Mouse (Mus musculus) kidney, embryonic 15.5 days (tissue): ENCODE data around the gene Brms1l. TPM values are rescaled to one million over a fixed set of nuclear protein-coding genes. Genes with fewer than 3 reads are reported as not detected.

Experiments used
- ATAC-seq: fragments of 200-750 bp; cut with Nextera tagmentation; replicated peaks from 2 replicates; pipeline ENCODE4 v1.8.0; 2017; ENCODE audit warnings: moderate TSS enrichment; ENCODE audit not compliant: low FRiP score
- H3K27ac ChIP-seq: fragments of 300-500 bp; sonication (generic); 2 replicates; pipeline ENCODE4 v1.5.1; 2015; ENCODE audit warnings: mild to moderate bottlenecking, inconsistent platforms
- H3K27me3 ChIP-seq: fragments of 300-500 bp; sonication (generic); 2 replicates; pipeline ENCODE4 v1.6.1; 2015; ENCODE audit warnings: inconsistent platforms
- H3K36me3 ChIP-seq: fragments of 300-500 bp; sonication (generic); 2 replicates; pipeline ENCODE4 v1.6.1; 2015; ENCODE audit warnings: inconsistent platforms
- H3K4me1 ChIP-seq: fragments of 300-500 bp; sonication (generic); 2 replicates; pipeline ENCODE4 v1.6.1; 2015; ENCODE audit warnings: inconsistent platforms
- H3K4me2 ChIP-seq: fragments of 300-500 bp; sonication (generic); 2 replicates; pipeline ENCODE4 v1.6.1; 2015; ENCODE audit warnings: moderate library complexity, mild to moderate bottlenecking, inconsistent platforms
- H3K4me3 ChIP-seq: fragments of 300-500 bp; sonication (generic); replicated peaks from 2 replicates; pipeline ENCODE4 v1.5.1; 2015; ENCODE audit warnings: mild to moderate bottlenecking, inconsistent platforms
- H3K9ac ChIP-seq: fragments of 300-500 bp; sonication (generic); 2 replicates; pipeline ENCODE4 v1.6.1; 2015; ENCODE audit warnings: mild to moderate bottlenecking, inconsistent platforms
- H3K9me3 ChIP-seq: fragments of 300-500 bp; sonication (generic); replicated peaks from 2 replicates; pipeline ENCODE4 v1.6.1; 2016; ENCODE audit warnings: inconsistent platforms
- WGBS: fragments of 180-500 bp; shearing (Covaris S2); methylation state at CpG from one replicate; pipeline ENCODE4 v1.1.7; 2015; ENCODE audit warnings: mixed read lengths; 5-methylcytosine and 5-hydroxymethylcytosine counted together
- microRNA-seq: library from miRNA; unstranded; fragments of <30 nt; microRNA quantifications from one replicate; pipeline ENCODE4, GENCODE M21; 2016
- polyA plus RNA-seq: library from polyadenylated mRNA; unstranded; fragments of >200 nt; fragmentation: Nextera tagmentation; extraction: Ambion mirVana; gene quantifications from 2 replicates; pipeline ENCODE4 v1.2.1, GENCODE M21; 2015

The Brms1l gene
- polyA plus RNA-seq, 1 experiment from 2014 or later, result 38.0 TPM

DNA sequence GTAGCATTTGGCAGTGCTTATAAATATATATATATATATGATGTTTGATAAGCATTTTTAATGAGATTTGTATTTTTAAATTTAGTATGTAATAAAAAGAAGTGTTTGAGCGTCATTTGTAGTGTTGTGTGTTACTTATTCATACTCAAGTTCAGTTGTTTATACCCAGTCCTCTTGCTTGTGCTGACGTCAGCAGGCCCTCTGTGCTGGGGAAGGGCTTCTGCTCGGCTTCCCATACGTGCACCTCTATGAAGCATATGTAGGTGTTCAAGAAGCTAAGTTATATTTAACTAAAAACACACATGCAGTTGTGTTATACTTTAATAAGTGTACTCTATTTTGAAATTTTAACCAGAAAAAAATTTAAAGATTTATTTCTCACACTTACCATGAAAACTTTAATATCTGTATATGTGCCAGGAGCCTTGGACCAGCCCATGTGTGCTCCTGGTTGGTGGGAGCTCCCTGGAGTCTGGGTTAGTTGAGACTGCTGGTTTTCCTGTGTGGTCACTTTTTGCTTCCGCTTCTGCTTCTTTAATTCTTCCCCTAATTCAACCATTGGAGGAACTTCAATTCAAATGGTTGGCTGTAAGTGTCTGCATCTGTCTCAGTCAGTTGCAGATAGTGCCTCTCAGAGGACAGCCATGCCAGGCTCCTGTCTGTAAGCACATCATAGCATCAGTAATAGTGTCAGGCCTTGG lies 33.6 kb downstream of the Brms1l start:
- Histone ChIP-seq H3K4me1 (no peaks in the 10 kb centered on the region), H3K27me3 (no peaks in the 10 kb centered on the region), H3K27ac (no peak overlapping the region), H3K9me3 (peaks cover 7% of the 10 kb centered on the region; the same call in 1 of the 2 replicates), H3K4me3 (no peak overlapping the region), H3K36me3 (peaks cover 64% of the 10 kb centered on the region), H3K9ac (no peak overlapping the region), H3K4me2 (no peak overlapping the region)
- ATAC-seq, result no peak
- 93% methylated on average over 5 of the region's 5 CpGs for WGBS

DNA sequence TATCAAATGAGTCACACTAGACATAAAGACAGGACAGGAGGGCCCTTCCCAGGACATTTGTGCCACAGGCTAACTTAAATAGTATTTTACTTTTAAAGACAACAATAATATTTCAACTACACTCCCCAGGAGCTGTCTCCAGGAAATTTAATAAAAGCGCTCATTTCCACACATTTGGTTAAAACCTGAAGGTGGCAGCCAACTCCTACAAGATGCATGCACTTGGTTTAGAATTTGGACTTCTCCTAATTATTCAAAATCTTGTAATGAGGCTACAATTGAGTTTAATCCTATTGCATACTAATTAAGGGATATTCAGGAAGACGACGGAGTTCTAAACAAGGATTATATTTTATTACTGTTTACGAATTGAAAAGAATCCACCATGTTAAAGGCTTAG lies 49.3 kb downstream of the Brms1l start:
- Histone ChIP-seq H3K27me3 (no peaks in the 10 kb centered on the region), H3K36me3 (no peaks in the 10 kb centered on the region), H3K4me1 (no peaks in the 10 kb centered on the region), H3K9ac (no peak overlapping the region), H3K9me3 (no peaks in the 10 kb centered on the region), H3K4me3 (no peak overlapping the region), H3K27ac (no peak overlapping the region), H3K4me2 (no peak overlapping the region)
- 80% methylated on average over 4 of the region's 4 CpGs for WGBS
- ATAC-seq, result no peak

DNA sequence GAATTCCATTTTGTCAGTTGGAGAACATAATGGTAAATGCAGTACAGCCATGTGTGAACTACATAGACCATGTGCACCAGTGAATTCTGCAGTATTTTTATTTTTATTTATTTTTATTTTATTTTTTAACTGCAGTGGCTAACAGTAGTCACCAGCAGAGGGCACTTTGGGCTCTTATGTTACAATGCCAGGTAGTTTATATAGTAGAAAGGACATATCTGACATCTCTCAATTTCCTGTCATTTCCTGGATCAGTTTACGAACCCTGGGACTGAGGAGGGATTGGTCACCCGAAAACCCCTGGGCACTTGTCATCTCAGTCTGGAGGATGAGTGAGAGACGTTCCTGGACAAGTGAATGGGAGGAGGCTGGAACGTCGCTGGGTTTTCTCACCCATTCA lies 52.4 kb downstream of the Brms1l start:
- no peak for ATAC-seq
- WGBS, result 28% methylated on average over 5 of the region's 5 CpGs

DNA sequence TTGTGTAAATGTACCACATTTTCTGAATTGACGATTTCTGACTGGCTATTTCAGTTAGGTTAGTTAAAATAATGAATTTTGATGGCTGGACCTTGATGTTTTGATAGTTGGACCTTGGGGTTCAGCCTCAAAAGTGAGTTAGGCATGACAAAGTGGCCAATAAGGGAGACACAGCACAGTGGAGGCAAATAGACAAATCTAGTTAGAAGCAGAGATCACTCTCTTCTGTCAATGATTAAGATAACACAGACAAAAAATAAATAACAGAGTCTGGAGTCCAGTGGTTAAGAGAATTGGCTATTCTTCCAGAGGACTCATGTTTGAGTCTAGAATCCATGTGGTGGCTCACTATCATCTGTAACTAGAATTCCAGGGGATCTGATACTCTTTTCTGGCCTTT lies 68.7 kb downstream of the Brms1l start:
- no peak overlapping the region for H3K4me2 ChIP-seq
- H3K36me3 ChIP-seq, result no peaks in the 10 kb centered on the region
- 79% methylated on average over 1 of the region's 1 CpGs for WGBS
- no peak overlapping the region for H3K9ac ChIP-seq
- ATAC-seq, result no peak
- no peaks in the 10 kb centered on the region for H3K4me1 ChIP-seq
- no peak overlapping the region for H3K4me3 ChIP-seq
- no peaks in the 10 kb centered on the region for H3K9me3 ChIP-seq
- no peak overlapping the region for H3K27ac ChIP-seq
- no peaks in the 10 kb centered on the region for H3K27me3 ChIP-seq

More for the DNA sequence above, 52.4 kb downstream of the Brms1l start:
- no peaks in the 10 kb centered on the region for H3K36me3 ChIP-seq
- no peak overlapping the region for H3K9ac ChIP-seq
- H3K4me2 ChIP-seq, result no peak overlapping the region
- H3K4me1 ChIP-seq, result no peaks in the 10 kb centered on the region
- no peak overlapping the region for H3K27ac ChIP-seq
- no peaks in the 10 kb centered on the region for H3K9me3 ChIP-seq
- H3K27me3 ChIP-seq, result no peaks in the 10 kb centered on the region
- H3K4me3 ChIP-seq, result no peak overlapping the region

DNA sequence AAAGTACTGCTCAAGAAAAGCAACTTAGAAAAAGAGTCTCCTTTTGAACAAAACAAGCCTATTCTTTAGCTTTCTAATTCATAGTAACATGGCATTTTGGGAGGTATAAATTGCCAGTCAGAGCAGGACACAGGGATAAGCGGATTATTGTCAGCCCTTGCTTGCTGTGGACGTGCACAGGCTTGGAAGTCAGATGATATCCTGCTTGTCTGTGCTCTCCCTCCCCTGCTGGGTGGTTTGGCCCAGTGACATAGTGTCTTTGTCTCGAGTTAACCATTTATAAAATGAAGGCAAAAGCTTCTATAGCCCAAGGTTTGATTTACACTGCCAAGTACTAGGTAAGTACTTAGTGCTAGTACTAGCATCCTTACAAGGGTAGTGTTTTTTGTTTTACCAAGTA lies 76.0 kb downstream of the Brms1l start:
- no peaks in the 10 kb centered on the region for H3K9me3 ChIP-seq
- no peak overlapping the region for H3K4me3 ChIP-seq
- ATAC-seq, result no peak
- H3K36me3 ChIP-seq, result no peaks in the 10 kb centered on the region
- no peaks in the 10 kb centered on the region for H3K27me3 ChIP-seq
- H3K27ac ChIP-seq, result no peak overlapping the region
- H3K9ac ChIP-seq, result no peak overlapping the region
- H3K4me1 ChIP-seq, result no peaks in the 10 kb centered on the region
- WGBS, result 50% methylated on average over 3 of the region's 3 CpGs
- H3K4me2 ChIP-seq, result no peak overlapping the region

DNA sequence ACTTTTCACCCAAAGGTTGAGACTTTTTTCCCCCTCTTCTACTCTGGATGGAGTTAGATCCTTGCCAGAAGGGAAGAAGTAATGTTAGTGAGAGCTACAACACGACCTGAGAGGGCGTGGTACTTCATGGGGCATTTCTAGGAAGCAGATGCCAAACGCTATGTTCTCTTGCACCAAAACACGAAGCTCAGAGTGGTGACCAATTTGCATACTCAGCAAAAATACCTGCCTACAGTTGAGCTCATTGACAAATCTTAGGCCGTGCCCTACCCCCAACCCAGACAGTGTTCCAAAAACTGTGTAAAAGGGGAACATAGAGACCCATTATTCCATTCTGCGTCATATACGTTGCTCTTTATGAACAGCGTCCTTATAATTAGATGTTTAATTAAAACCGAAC lies 77.1 kb downstream of the Brms1l start:
- 76% methylated on average over 9 of the region's 9 CpGs for WGBS
- no peaks in the 10 kb centered on the region for H3K9me3 ChIP-seq
- no peak overlapping the region for H3K9ac ChIP-seq

DNA sequence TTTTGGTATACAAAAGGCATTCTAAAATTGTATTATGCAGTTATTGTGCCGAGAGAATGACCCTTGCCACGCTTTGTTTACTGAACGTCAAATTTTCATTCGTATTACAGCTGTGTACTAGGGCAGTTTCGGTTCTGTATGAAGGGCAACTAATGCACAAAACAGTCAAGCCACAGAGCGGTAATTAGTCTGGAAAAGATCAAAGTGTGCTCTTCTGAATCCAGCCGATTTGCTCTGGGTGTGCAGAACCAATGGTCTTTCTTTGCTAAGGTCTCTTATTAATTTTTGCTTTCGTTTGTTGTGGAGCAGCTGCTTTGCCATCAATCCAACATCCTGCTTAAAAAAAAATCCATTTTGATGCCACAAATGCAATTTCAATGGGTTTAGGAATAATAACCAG lies 80.1 kb downstream of the Brms1l start:
- Histone ChIP-seq H3K9me3 (no peaks in the 10 kb centered on the region), H3K4me2 (no peak overlapping the region), H3K27me3 (no peaks in the 10 kb centered on the region), H3K4me3 (no peak overlapping the region), H3K4me1 (no peaks in the 10 kb centered on the region), H3K27ac (no peak overlapping the region), H3K9ac (no peak overlapping the region), H3K36me3 (no peaks in the 10 kb centered on the region)
- WGBS, result 79% methylated on average over 8 of the region's 8 CpGs
- ATAC-seq, result no peak

More for the DNA sequence above, 77.1 kb downstream of the Brms1l start:
- ATAC-seq, result no peak
- Histone ChIP-seq H3K36me3 (no peaks in the 10 kb centered on the region), H3K27ac (no peak overlapping the region), H3K4me1 (no peaks in the 10 kb centered on the region), H3K4me3 (no peak overlapping the region), H3K4me2 (no peak overlapping the region), H3K27me3 (no peaks in the 10 kb centered on the region)

DNA sequence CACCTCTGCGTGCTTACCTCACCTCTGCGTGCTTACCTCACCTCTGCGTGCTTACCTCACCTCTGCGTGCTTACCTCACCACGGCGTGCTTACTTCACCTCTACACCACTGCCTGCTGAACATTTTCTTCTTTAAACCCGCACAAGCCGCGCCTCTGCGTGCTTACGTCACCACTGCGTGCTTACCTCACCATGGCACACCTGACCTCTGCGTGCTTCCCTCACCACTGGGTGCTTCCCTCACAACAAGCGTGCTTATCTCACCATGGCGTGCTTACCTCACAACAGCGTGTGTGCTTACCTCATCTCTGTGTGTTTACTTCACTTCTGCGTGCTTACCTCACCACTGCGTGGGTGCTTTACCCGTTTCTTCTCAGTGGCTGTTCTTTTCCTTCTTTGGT lies 80.9 kb downstream of the Brms1l start:
- Histone ChIP-seq H3K27ac (no peak overlapping the region), H3K4me2 (no peak overlapping the region), H3K36me3 (no peaks in the 10 kb centered on the region), H3K27me3 (no peaks in the 10 kb centered on the region), H3K4me3 (no peak overlapping the region), H3K4me1 (no peaks in the 10 kb centered on the region), H3K9ac (no peak overlapping the region), H3K9me3 (no peaks in the 10 kb centered on the region)
- WGBS, result 93% methylated on average over 19 of the region's 19 CpGs
- no peak for ATAC-seq

Small RNA genes lying within 50 kb of the gene (microRNA-seq; reads per million reads assigned to microRNA genes)
- 0.44 reads per million for gene Gm23394

Other genes starting within 250 kb of the Brms1l start
- gene Insm2, start 236.9 kb upstream of the Brms1l start, polyA plus RNA-seq, result 0.68 and 1.6 TPM in 2 replicates
- gene Ralgapa1, start 15.2 kb upstream of the Brms1l start, polyA plus RNA-seq, result 13.2 and 14.0 TPM in 2 replicates